8 mouse cellular contexts compared by ENCODE assay signal in the genomic region with DNA sequence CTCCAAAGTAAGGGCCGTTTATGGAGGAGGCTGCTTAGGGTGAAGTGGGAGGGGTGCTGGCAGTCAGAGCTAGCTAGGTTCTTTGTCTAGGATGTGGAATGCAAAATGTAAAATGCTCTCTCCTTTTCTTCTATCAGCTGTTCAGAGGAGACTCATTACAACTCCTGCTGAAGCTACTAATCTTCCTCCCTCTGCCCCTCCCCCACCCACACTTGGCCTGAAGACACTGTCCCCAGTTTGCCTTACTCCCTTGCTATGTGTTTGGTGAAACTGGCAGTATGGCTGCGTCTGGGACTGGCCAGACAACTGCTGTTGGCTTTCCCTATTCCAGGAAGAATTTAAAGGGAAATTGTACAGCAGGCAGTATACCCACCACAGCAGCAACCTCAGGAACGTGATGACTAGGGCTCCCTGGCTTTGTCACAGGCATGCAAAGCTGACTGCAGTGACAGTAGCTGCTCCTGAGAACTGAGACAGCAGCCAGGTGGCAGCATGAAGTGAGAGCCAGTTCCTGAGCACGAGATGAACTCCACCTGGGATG. TPM values are rescaled to one million over a fixed set of nuclear protein-coding genes. Genes with fewer than 3 reads are reported as not detected.
DNase-seq lines count a peak whose midpoint lies in the region; ATAC-seq and TF ChIP-seq lines count a peak whose summit lies in the region.

No protein-coding gene starts in this region.

- peak overlapping the region; percentile 6; the same call in 1 of the 2 replicates for H3K4me3 ChIP-seq in heart, embryonic 15.5 days
- H3K4me3 ChIP-seq in ES-E14 (ENCODE audit: insufficient read depth in 1 of 2, low read depth in 1 of 2, low read length in 2 of 2, poor library complexity in 1 of 2, severe bottlenecking in 1 of 2): no peak overlapping the region; a peak in 1 of 4 replicates

- in situ Hi-C loops in ES-E14 (cut with MboI; ENCODE audit: low sequenced_read_pairs in 2 of 2, unreplicated experiment in 2 of 2): no loop called here

- H3K27ac ChIP-seq in heart, embryonic 15.5 days: no peak overlapping the region
- H3K27ac ChIP-seq in ES-E14 (ENCODE audit: insufficient read depth, low read depth, low read length, poor library complexity, severe bottlenecking): no peak overlapping the region

- no peak for ATAC-seq in heart, embryonic 15.5 days (replicated peaks; ENCODE audit: insufficient number of reproducible peaks, insufficient read depth, low FRiP score, low read depth)

- 0 out of 2 replicates have a peak, but pooled peaks cover 4% of the 10 kb centered on the region for H3K36me3 ChIP-seq in heart, embryonic 15.5 days
- peaks cover 10% of the 10 kb centered on the region for H3K36me3 ChIP-seq in ES-E14 (ENCODE audit: control insufficient read depth, insufficient read depth, low read length, poor library complexity, severe bottlenecking)

- intact Hi-C loops in left cerebral cortex, postnatal 14 days (cut with DNase I): loop anchor here (5.0 kb wide), 1 partner anchor 255 kb away; no protein-coding TSS in a partner anchor

- no peaks in the 10 kb centered on the region for H3K27me3 ChIP-seq in heart, embryonic 15.5 days

- H3K9ac ChIP-seq in heart, embryonic 15.5 days: no peak overlapping the region
- no peak overlapping the region for H3K9ac ChIP-seq in ES-E14 (ENCODE audit: insufficient read depth, low read depth, low read length, poor library complexity, severe bottlenecking)

- 35% methylated on average over 4 of the region's 4 CpGs for WGBS in heart, embryonic 15.5 days

- no peak overlapping the region for H3K4me2 ChIP-seq in heart, embryonic 15.5 days

- peaks cover 9% of the 10 kb centered on the region for H3K4me1 ChIP-seq in heart, embryonic 15.5 days (replicated peaks)
- H3K4me1 ChIP-seq in ES-E14 (ENCODE audit: control insufficient read depth in 2 of 2, insufficient read depth in 2 of 2, low read length in 2 of 2, poor library complexity in 1 of 2): peaks cover 0 to 6% of the 10 kb centered on the region in 2 experiments

- no peak for DNase-seq in heart, adult 8-10 months (ENCODE audit: low spot score)
- peak; percentile 11 for DNase-seq in ES-E14 (ENCODE audit: low read depth, low spot score)
- peak; percentile 80 for DNase-seq in cerebellum, adult 9-11 months
- peak; percentile 33 to 37 for DNase-seq in left cerebral cortex, postnatal 14 days (ENCODE audit: low spot score in 2 of 2)
- DNase-seq in right cerebral cortex, postnatal 4 days: peak; percentile 73
- DNase-seq in ovary, adult 18-20 months (ENCODE audit: low spot score): no peak
- no peak for DNase-seq in ovary, postnatal 14 days (ENCODE audit: low spot score)

- no peaks in the 10 kb centered on the region for H3K9me3 ChIP-seq in heart, embryonic 15.5 days (replicated peaks)
- H3K9me3 ChIP-seq in ES-E14 (ENCODE audit: control insufficient read depth, insufficient read depth, low read depth, low read length): no peaks in the 10 kb centered on the region

TF ChIP-seq in ES-E14, 5 proteins besides CTCF, POLR2A, EP300 and RAD21:
- TF ChIP-seq CHD2 (IDR thresholded peaks at IDR 0.05; ENCODE audit: low read depth, low read length): no peak
- TF ChIP-seq HCFC1 (IDR thresholded peaks at IDR 0.05; ENCODE audit: borderline replicate concordance, insufficient read depth, low read length): no peak
- TF ChIP-seq ZC3H11A (IDR thresholded peaks at IDR 0.05; ENCODE audit: borderline replicate concordance, low read depth, low read length): no peak
- no peak for TF ChIP-seq ZNF384 (IDR thresholded peaks at IDR 0.05; ENCODE audit: low read depth, low read length)
- no peak for TF ChIP-seq MAFK (IDR thresholded peaks at IDR 0.05; ENCODE audit: insufficient read depth, low read depth, low read length)

RNA-seq across cellular contexts. Expression of gene Gpr21, which starts 0.9 kb away (rescaled TPM):
- polyA plus RNA-seq in heart, embryonic 15.5 days (2015; fragmentation: Nextera tagmentation; extraction: Ambion mirVana): 0.58 and 1.3 TPM in 2 replicates
- total RNA-seq in heart, adult 8-10 months (2022): under 1 TPM; 0.34 to 0.63 (median 0.45) TPM
- total RNA-seq in ES-E14 (2012; rRNA removed): 1.7 and 2.3 TPM in 2 replicates
- total RNA-seq in left cerebral cortex, postnatal 14 days (2021): 10 to 100 TPM in 1 of 2 experiments, 1 to 10 TPM in 1; 9.3 to 10.7 TPM

Comparison
In these comparisons a context has a peak if more than half of its experiments do, and no peak if none do; other contexts are left out.
1. DNase-seq: peak in ES-E14 (single experiment), cerebellum, adult 9-11 months (single experiment), left cerebral cortex, postnatal 14 days (2 of 2) and right cerebral cortex, postnatal 4 days (single experiment); none in heart, adult 8-10 months (single experiment), ovary, adult 18-20 months (single experiment) and ovary, postnatal 14 days (single experiment).